Mouse (Mus musculus): ENCODE results near the gene Gm13693. TPM values are rescaled to one million over a fixed set of nuclear protein-coding genes. Genes with fewer than 3 reads are reported as not detected.
"Not testable (repeated sequence)": the region's sequence is repeated elsewhere in the genome, so short reads cannot be mapped to it uniquely, and the experiment has no call there.

The Gm13693 gene
- not detected in 2 replicates for polyA plus RNA-seq (2015; fragmentation: Nextera tagmentation; extraction: Ambion mirVana)

DNA sequence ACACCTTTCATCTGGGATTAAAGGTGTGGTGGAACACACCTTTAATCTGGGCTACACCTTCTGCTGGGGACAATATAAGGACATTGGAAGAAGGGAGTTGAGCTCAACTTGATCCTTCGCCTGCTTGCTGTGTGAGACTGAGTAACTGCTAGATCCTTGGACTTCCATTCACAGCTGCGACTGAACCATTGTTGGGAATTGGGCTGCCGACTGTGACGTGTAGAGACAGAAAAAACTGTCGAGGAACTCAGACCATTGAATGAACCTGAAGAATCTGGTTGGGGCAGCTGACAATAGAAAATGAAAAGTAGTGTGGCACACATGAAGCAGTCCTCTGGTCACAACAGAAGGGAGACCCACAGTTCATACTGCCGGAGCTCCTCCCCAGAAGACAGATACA, at the start of gene Gm13693:
Gm13693 (plus strand) TSS at position 301 of the 400 bp plus-strand sequence.
- H3K4me1 ChIP-seq, ATAC-seq: not testable (repeated sequence)
- no CpG with 5 or more reads among the region's 6 CpGs for WGBS

DNA sequence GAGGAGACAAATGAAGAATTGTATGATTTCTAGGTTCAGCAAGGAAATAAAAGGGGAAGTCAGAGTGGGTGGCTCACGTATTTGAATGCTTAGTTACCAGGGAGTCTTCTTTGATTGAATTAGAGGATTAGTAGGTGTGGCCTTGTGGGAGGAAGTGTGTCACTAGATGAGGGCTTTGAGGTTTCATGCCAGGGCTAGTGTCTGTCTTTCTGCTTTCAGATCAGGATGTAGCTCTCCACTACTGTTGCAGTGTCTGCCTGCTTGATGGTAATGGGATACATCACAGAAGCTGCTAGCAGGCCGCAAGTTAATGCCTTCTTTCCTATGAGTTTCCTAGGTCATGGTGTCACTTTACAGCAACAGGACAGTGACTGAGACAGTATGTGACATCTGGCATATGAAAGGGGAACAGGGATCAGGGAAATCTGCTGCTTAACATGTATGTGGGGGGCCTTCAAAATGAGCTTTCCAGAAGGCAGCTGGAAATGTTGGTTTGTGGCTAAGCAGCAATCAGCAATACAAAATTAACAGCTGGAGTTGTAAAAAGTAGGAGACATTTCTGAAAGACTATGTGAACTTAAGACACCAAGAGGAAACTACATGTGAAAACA, 31.7 kb upstream of the Gm13693 start:
- no peak overlapping the region for H3K4me3 ChIP-seq
- no peaks in the 10 kb centered on the region for H3K36me3 ChIP-seq (ENCODE audit: poor library complexity, severe bottlenecking)
- no peak overlapping the region for H3K27ac ChIP-seq
- no peak overlapping the region for H3K9ac ChIP-seq
- H3K27me3 ChIP-seq = no peaks in the 10 kb centered on the region
- no peaks in the 10 kb centered on the region for H3K9me3 ChIP-seq (replicated peaks)
- no peak overlapping the region for H3K4me2 ChIP-seq
- 0 out of 2 replicates have a peak, but pooled peaks cover 8% of the 10 kb centered on the region for H3K4me1 ChIP-seq
- WGBS = 47% methylated on average over 2 of the region's 2 CpGs
- ATAC-seq = no peak

More for the DNA sequence above, at the start of gene Gm13693:
- H3K36me3 ChIP-seq (ENCODE audit: poor library complexity, severe bottlenecking); H3K27ac ChIP-seq; H3K4me3 ChIP-seq; H3K9ac ChIP-seq; H3K4me2 ChIP-seq; H3K9me3 ChIP-seq (replicated peaks); H3K27me3 ChIP-seq: not testable (repeated sequence)

- WGBS = under 1% methylated on average over 20 of the region's 20 CpGs
- ATAC-seq = peak; percentile 98
These were observed 20.4 kb upstream of the Gm13693 start, which contains the start of gene Zswim2 for GRCm38 (mm10) chr2:83940931-83941361. TSS of gene Zswim2 (minus strand) at chr2:83941228.

GRCm38 (mm10) chr2:83941378-83941777, 19.9 kb upstream of the Gm13693 start:
- H3K27ac ChIP-seq = no peak overlapping the region
- no peaks in the 10 kb centered on the region for H3K9me3 ChIP-seq (replicated peaks)

More at GRCm38 (mm10) chr2:83940931-83941361, 20.4 kb upstream of the Gm13693 start, which contains the start of gene Zswim2:
- H3K9ac ChIP-seq = peak within 1 kb of the TSS; percentile 40
- peaks cover 4% of the 10 kb centered on the region; the same call in 1 of the 2 replicates for H3K4me1 ChIP-seq
- H3K9me3 ChIP-seq (replicated peaks) = no peaks in the 10 kb centered on the region
- H3K27ac ChIP-seq = no peak within 1 kb of the TSS
- H3K27me3 ChIP-seq = no peaks in the 10 kb centered on the region
- H3K36me3 ChIP-seq (ENCODE audit: poor library complexity, severe bottlenecking) = no peaks in the 10 kb centered on the region
- peak within 1 kb of the TSS; percentile 68 for H3K4me2 ChIP-seq
- H3K4me3 ChIP-seq = peak within 1 kb of the TSS; percentile 40

DNA sequence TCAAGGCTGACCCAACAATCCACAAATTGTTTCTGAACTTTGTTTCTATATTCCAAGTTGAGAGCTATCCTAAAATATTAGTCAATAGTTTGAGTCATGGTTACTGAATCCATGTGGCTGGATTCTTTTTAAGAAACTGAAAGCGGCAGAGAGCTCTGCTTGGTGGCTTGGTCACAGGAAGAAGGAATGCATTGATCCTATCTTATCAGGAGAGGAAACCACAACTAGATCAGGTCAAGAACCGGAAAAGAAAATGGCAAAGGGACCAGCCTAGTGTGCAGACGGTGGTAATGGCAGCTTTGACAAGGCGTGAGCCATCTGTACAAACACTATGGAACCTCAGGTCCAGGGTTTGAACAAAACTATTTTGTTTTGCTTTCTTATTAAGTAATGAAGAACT, 19.5 kb upstream of the Gm13693 start:
- H3K36me3 ChIP-seq (ENCODE audit: poor library complexity, severe bottlenecking) = no peaks in the 10 kb centered on the region
- H3K4me3 ChIP-seq = no peak overlapping the region
- ATAC-seq = no peak
- WGBS = 79% methylated on average over 4 of the region's 4 CpGs
- no peak overlapping the region for H3K9ac ChIP-seq
- H3K4me1 ChIP-seq = peaks cover 4% of the 10 kb centered on the region; the same call in 1 of the 2 replicates
- H3K27ac ChIP-seq = no peak overlapping the region
- no peaks in the 10 kb centered on the region for H3K9me3 ChIP-seq (replicated peaks)
- H3K27me3 ChIP-seq = no peaks in the 10 kb centered on the region
- no peak overlapping the region for H3K4me2 ChIP-seq

More at GRCm38 (mm10) chr2:83941378-83941777, 19.9 kb upstream of the Gm13693 start:
- Histone ChIP-seq H3K4me3 (peak overlapping the region; percentile 40), H3K36me3 (ENCODE audit: poor library complexity, severe bottlenecking) (no peaks in the 10 kb centered on the region), H3K4me1 (peaks cover 4% of the 10 kb centered on the region; the same call in 1 of the 2 replicates), H3K4me2 (peak overlapping the region; percentile 68), H3K27me3 (no peaks in the 10 kb centered on the region), H3K9ac (peak overlapping the region; percentile 40; the same call in 1 of the 2 replicates)
- WGBS = 36% methylated on average over 3 of the region's 3 CpGs
- ATAC-seq = peak; percentile 58

DNA sequence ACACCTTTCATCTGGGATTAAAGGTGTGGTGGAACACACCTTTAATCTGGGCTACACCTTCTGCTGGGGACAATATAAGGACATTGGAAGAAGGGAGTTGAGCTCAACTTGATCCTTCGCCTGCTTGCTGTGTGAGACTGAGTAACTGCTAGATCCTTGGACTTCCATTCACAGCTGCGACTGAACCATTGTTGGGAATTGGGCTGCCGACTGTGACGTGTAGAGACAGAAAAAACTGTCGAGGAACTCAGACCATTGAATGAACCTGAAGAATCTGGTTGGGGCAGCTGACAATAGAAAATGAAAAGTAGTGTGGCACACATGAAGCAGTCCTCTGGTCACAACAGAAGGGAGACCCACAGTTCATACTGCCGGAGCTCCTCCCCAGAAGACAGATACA, 5.9 kb upstream of the Gm13693 start, which contains the start of gene Gm13698:
Gm13698 (plus strand) TSS at position 301 of the 400 bp plus-strand sequence.
- not testable (repeated sequence) for H3K9ac ChIP-seq; H3K9me3 ChIP-seq (replicated peaks); H3K4me2 ChIP-seq; ATAC-seq; H3K27ac ChIP-seq; H3K27me3 ChIP-seq; H3K36me3 ChIP-seq (ENCODE audit: poor library complexity, severe bottlenecking); H3K4me1 ChIP-seq; H3K4me3 ChIP-seq
- WGBS = no CpG with 5 or more reads among the region's 6 CpGs

DNA sequence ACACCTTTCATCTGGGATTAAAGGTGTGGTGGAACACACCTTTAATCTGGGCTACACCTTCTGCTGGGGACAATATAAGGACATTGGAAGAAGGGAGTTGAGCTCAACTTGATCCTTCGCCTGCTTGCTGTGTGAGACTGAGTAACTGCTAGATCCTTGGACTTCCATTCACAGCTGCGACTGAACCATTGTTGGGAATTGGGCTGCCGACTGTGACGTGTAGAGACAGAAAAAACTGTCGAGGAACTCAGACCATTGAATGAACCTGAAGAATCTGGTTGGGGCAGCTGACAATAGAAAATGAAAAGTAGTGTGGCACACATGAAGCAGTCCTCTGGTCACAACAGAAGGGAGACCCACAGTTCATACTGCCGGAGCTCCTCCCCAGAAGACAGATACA, 5.7 kb downstream of the Gm13693 start, which contains the start of gene Gm13695:
Gm13695 (plus strand) TSS at position 301 of the 400 bp plus-strand sequence.
- not testable (repeated sequence) for H3K4me2 ChIP-seq; H3K9me3 ChIP-seq (replicated peaks); H3K27ac ChIP-seq; H3K4me1 ChIP-seq; ATAC-seq; H3K36me3 ChIP-seq (ENCODE audit: poor library complexity, severe bottlenecking); H3K9ac ChIP-seq; H3K27me3 ChIP-seq; H3K4me3 ChIP-seq
- no CpG with 5 or more reads among the region's 6 CpGs for WGBS

DNA sequence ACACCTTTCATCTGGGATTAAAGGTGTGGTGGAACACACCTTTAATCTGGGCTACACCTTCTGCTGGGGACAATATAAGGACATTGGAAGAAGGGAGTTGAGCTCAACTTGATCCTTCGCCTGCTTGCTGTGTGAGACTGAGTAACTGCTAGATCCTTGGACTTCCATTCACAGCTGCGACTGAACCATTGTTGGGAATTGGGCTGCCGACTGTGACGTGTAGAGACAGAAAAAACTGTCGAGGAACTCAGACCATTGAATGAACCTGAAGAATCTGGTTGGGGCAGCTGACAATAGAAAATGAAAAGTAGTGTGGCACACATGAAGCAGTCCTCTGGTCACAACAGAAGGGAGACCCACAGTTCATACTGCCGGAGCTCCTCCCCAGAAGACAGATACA, 11.5 kb downstream of the Gm13693 start, which contains the start of gene Gm13696:
Gm13696 (plus strand) TSS at position 301 of the 400 bp plus-strand sequence.
- not testable (repeated sequence) for H3K4me3 ChIP-seq; H3K4me1 ChIP-seq; H3K27ac ChIP-seq; H3K4me2 ChIP-seq; ATAC-seq; H3K9me3 ChIP-seq (replicated peaks); H3K9ac ChIP-seq; H3K36me3 ChIP-seq (ENCODE audit: poor library complexity, severe bottlenecking); H3K27me3 ChIP-seq
- no CpG with 5 or more reads among the region's 6 CpGs for WGBS

GRCm38 (mm10) chr2:83978633-83979032, 17.3 kb downstream of the Gm13693 start, which contains the start of gene Gm13694:
TSS of gene Gm13694 (plus strand) at chr2:83978933.
- H3K4me2 ChIP-seq; H3K9me3 ChIP-seq (replicated peaks); H3K27me3 ChIP-seq; H3K36me3 ChIP-seq (ENCODE audit: poor library complexity, severe bottlenecking); H3K27ac ChIP-seq; H3K4me1 ChIP-seq; ATAC-seq; H3K9ac ChIP-seq; H3K4me3 ChIP-seq: not testable (repeated sequence)
- no CpG with 5 or more reads among the region's 6 CpGs for WGBS

DNA sequence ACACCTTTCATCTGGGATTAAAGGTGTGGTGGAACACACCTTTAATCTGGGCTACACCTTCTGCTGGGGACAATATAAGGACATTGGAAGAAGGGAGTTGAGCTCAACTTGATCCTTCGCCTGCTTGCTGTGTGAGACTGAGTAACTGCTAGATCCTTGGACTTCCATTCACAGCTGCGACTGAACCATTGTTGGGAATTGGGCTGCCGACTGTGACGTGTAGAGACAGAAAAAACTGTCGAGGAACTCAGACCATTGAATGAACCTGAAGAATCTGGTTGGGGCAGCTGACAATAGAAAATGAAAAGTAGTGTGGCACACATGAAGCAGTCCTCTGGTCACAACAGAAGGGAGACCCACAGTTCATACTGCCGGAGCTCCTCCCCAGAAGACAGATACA, 23.1 kb downstream of the Gm13693 start, which contains the start of gene Gm13697:
Gm13697 (plus strand) TSS at position 301 of the 400 bp plus-strand sequence.
- ATAC-seq; H3K4me3 ChIP-seq; H3K9ac ChIP-seq; H3K4me1 ChIP-seq; H3K36me3 ChIP-seq (ENCODE audit: poor library complexity, severe bottlenecking); H3K27me3 ChIP-seq; H3K4me2 ChIP-seq; H3K9me3 ChIP-seq (replicated peaks); H3K27ac ChIP-seq: not testable (repeated sequence)
- no CpG with 5 or more reads among the region's 6 CpGs for WGBS

DNA sequence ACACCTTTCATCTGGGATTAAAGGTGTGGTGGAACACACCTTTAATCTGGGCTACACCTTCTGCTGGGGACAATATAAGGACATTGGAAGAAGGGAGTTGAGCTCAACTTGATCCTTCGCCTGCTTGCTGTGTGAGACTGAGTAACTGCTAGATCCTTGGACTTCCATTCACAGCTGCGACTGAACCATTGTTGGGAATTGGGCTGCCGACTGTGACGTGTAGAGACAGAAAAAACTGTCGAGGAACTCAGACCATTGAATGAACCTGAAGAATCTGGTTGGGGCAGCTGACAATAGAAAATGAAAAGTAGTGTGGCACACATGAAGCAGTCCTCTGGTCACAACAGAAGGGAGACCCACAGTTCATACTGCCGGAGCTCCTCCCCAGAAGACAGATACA, 28.9 kb downstream of the Gm13693 start, which contains the start of gene Gm13691:
Gm13691 (plus strand) TSS at position 301 of the 400 bp plus-strand sequence.
- H3K9me3 ChIP-seq (replicated peaks); H3K27ac ChIP-seq; H3K4me2 ChIP-seq; H3K9ac ChIP-seq; H3K4me3 ChIP-seq; ATAC-seq; H3K4me1 ChIP-seq; H3K36me3 ChIP-seq (ENCODE audit: poor library complexity, severe bottlenecking); H3K27me3 ChIP-seq: not testable (repeated sequence)
- WGBS = no CpG with 5 or more reads among the region's 6 CpGs

GRCm38 (mm10) chr2:83993639-83994255, 32.4 kb downstream of the Gm13693 start:
- 78% methylated on average over 8 of the region's 9 CpGs for WGBS
- H3K9ac ChIP-seq; H3K4me2 ChIP-seq; H3K27ac ChIP-seq; H3K36me3 ChIP-seq (ENCODE audit: poor library complexity, severe bottlenecking); H3K4me3 ChIP-seq; H3K4me1 ChIP-seq; ATAC-seq; H3K27me3 ChIP-seq; H3K9me3 ChIP-seq (replicated peaks): not testable (repeated sequence)

Measured in forebrain, embryonic 13.5 days (tissue).